Mouse (Mus musculus) telencephalon, adult 2 months (tissue): ENCODE measurements at regions not wholly inside any gene's neighbourhood (a gene's known extent, or its start where the extent isn't known, plus 50 kb on each side); places are given as distances from the start of the nearest gene placed in this dataset.
"Not testable (repeated sequence)": the region's sequence is repeated elsewhere in the genome, so short reads cannot be mapped to it uniquely, and the experiment has no call there.

Experiments
- DNase-seq: peaks from one replicate; pipeline ENCODE4 v3.0.0-alpha.2; 2011; ENCODE audit warnings: low read depth, low spot score

- DNase-seq = not testable (repeated sequence)
Observed at GRCm38 (mm10) chr6:22789731-22790130, 85.6 kb upstream of the Ptprz1 start.

GRCm38 (mm10) chr6:22791801-22792200, 83.5 kb upstream of the Ptprz1 start:
- no peak for DNase-seq

GRCm38 (mm10) chr6:22792601-22793000, 82.7 kb upstream of the Ptprz1 start:
- DNase-seq = no peak

- peak; percentile 73 for DNase-seq
Observed at GRCm38 (mm10) chr6:22794071-22794721, 81.1 kb upstream of the Ptprz1 start.

- DNase-seq = no peak
Observed at GRCm38 (mm10) chr6:22794755-22795154, 80.5 kb upstream of the Ptprz1 start.

GRCm38 (mm10) chr6:22795291-22795860, 79.9 kb upstream of the Ptprz1 start:
- no peak for DNase-seq

- DNase-seq = no peak
Observed at GRCm38 (mm10) chr6:22801908-22802307, 73.4 kb upstream of the Ptprz1 start.

GRCm38 (mm10) chr6:22802399-22803092, 72.8 kb upstream of the Ptprz1 start:
- no peak for DNase-seq

GRCm38 (mm10) chr6:22803886-22804285, 71.4 kb upstream of the Ptprz1 start:
- no peak for DNase-seq

- DNase-seq = no peak
Observed at GRCm38 (mm10) chr6:22825086-22825768, 50.1 kb upstream of the Ptprz1 start.
